Mouse (Mus musculus) liver, postnatal 0 days (tissue): Measurements from ENCODE around the gene Commd1. TPM values are rescaled to one million over a fixed set of nuclear protein-coding genes. Genes with fewer than 3 reads are reported as not detected.

Experiments
- ATAC-seq: fragments of 200-750 bp; cut with Nextera tagmentation; 2 replicates; pipeline ENCODE4 v1.8.0; 2017; ENCODE audit warnings: mild to moderate bottlenecking, moderate library complexity
- DNase-seq: peaks from one replicate; pipeline ENCODE4 v3.0.0-alpha.2; 2016
- H3K27ac ChIP-seq: fragments of 300-500 bp; sonication (generic); 2 replicates; pipeline ENCODE4 v1.5.1; 2014; ENCODE audit warnings: antibody characterized with exemption, moderate library complexity, mild to moderate bottlenecking, low read depth
- H3K27me3 ChIP-seq: fragments of 300-500 bp; sonication (generic); 2 replicates; pipeline ENCODE4 v1.6.1; 2014; ENCODE audit warnings: low read length, control low read depth, mixed read lengths; ENCODE audit not compliant: insufficient read depth
- H3K36me3 ChIP-seq: fragments of 300-500 bp; sonication (generic); replicated peaks from 2 replicates; pipeline ENCODE4 v1.6.1; 2014; ENCODE audit warnings: mild to moderate bottlenecking, control low read depth, low read length, moderate library complexity, mixed read lengths; ENCODE audit not compliant: insufficient read depth
- H3K4me1 ChIP-seq: fragments of 300-500 bp; sonication (generic); 2 replicates; pipeline ENCODE4 v1.6.1; 2014; ENCODE audit warnings: antibody characterized with exemption, mild to moderate bottlenecking, control low read depth; ENCODE audit not compliant: insufficient read depth
- H3K4me2 ChIP-seq: fragments of 300-500 bp; sonication (generic); 2 replicates; pipeline ENCODE4 v1.6.1; 2014; ENCODE audit warnings: low read depth, mild to moderate bottlenecking, low read length, moderate library complexity, mixed read lengths
- H3K4me3 ChIP-seq: fragments of 300-500 bp; sonication (generic); 2 replicates; pipeline ENCODE4 v1.5.1; 2014; ENCODE audit warnings: low read depth, low read length
- H3K9ac ChIP-seq: fragments of 300-500 bp; sonication (generic); replicated peaks from 2 replicates; pipeline ENCODE4 v1.6.1; 2014; ENCODE audit warnings: mild to moderate bottlenecking, moderate library complexity
- H3K9me3 ChIP-seq: fragments of 300-500 bp; sonication (generic); 2 replicates; pipeline ENCODE4 v1.6.1; 2016; ENCODE audit warnings: mild to moderate bottlenecking, control low read depth, low read length, mixed read lengths
- CTCF ChIP-seq: sonication (generic); IDR thresholded peaks from 2 replicates; pipeline ENCODE4 v1.5.1; 2016; ENCODE audit warnings: antibody characterized with exemption, low read depth
- EP300 ChIP-seq: IDR thresholded peaks from 2 replicates; pipeline ENCODE4 v1.6.1; 2016; ENCODE audit warnings: antibody characterized with exemption, low read depth, mild to moderate bottlenecking
- WGBS: fragments of 180-500 bp; shearing (Covaris S2); extraction: QIAGEN DNeasy Blood & Tissue Kit; methylation state at CpG from one replicate; pipeline ENCODE4 v1.1.7; 2014; ENCODE audit not compliant: insufficient replicate concordance; 5-methylcytosine and 5-hydroxymethylcytosine counted together
- polyA plus RNA-seq: library from polyadenylated mRNA; unstranded; fragments of >200 nt; fragmentation: Nextera tagmentation; extraction: Ambion mirVana; gene quantifications from 2 replicates; pipeline ENCODE4 v1.2.1, GENCODE M21; 2015

Gene Commd1
- polyA plus RNA-seq: 157 and 160 TPM in 2 replicates

DNA sequence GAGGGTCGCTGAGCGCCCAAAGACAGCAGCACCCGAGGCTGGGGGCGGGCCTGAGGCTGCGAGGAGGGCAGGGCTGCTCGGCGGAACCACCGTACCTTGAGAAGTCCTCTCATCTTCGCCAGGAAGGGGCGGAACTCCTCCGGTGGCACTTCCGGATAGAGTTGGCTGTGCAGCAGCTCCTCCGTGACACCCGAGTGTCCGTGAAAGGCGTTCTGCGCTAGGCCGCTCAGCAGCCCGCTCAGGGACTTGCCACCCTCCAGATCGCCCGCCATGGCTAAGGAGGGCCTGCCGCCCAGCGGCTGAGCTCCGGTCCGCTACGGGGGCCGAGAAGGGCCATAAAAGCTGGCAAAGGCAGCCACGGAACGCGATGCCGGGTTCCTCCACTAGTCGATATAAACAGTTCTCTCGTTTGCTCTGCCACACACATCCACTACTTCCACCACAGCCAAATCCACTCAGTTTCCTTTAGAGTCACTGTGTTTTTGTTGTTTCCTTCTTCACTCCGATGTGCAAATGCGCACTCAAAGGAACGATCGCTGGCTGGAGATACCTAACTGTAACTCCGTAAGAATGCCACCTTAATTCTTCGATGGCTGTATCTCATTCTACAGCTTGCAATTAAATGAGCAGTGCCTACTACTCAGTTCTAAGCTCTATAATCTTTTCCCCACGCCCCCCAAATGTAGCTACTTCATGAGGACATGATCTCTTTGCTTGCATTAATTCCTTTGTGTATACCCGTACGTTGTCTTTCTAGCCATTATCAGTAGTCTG is at the start of gene Commd1, which contains the start of gene Gm28048:
Gene Commd1, minus strand, starts transcription at position 399 of the 774 bp plus-strand sequence.
Gene Gm28048, minus strand, starts transcription at position 107 of the 774 bp plus-strand sequence.
- H3K9me3 ChIP-seq: no peaks in the 10 kb centered on the region
- peak within 1 kb of the TSS; percentile 76 for H3K9ac ChIP-seq
- ATAC-seq (peak; percentile 92), DNase-seq (peak; percentile 96)
- 2% methylated on average over 42 of the region's 42 CpGs for WGBS
- H3K4me3 ChIP-seq: peak within 1 kb of the TSS; percentile 73
- H3K27me3 ChIP-seq: no peaks in the 10 kb centered on the region
- TF ChIP-seq EP300 (no peak), CTCF (peak; percentile 70)
- H3K27ac ChIP-seq: peak within 1 kb of the TSS; percentile 97
- H3K4me2 ChIP-seq: peak within 1 kb of the TSS; percentile 78
- peaks cover 11% of the 10 kb centered on the region for H3K36me3 ChIP-seq
- H3K4me1 ChIP-seq: peaks cover 8% of the 10 kb centered on the region

DNA sequence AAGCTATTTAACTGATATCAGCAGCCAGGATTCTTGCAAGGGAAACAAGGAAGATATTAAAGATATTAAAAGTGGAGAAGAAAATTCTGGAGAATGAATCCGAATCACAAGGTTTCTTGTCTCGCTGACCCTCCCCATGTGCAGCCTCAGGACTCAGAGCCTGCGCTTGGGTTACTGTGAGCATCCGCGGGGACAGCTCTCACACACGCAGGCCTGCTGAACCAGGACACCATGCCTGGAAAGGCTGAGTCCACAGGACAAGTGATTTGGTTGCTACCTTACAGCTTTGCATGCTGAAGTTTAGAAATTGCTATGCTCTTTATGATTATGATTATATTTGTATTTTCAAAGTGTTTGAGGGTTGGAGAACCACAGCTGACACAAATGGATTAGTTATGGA is 47.2 kb upstream of the Commd1 start:
- DNase-seq (no peak), ATAC-seq (no peak)
- 81% methylated on average over 6 of the region's 6 CpGs for WGBS
- TF ChIP-seq EP300 (no peak), CTCF (no peak)
- H3K27ac ChIP-seq: no peak overlapping the region
- H3K9ac ChIP-seq: no peak overlapping the region
- H3K4me2 ChIP-seq: no peak overlapping the region
- no peak overlapping the region for H3K4me3 ChIP-seq
- no peaks in the 10 kb centered on the region for H3K36me3 ChIP-seq
- H3K4me1 ChIP-seq: no peaks in the 10 kb centered on the region
- H3K9me3 ChIP-seq: no peaks in the 10 kb centered on the region
- no peaks in the 10 kb centered on the region for H3K27me3 ChIP-seq

DNA sequence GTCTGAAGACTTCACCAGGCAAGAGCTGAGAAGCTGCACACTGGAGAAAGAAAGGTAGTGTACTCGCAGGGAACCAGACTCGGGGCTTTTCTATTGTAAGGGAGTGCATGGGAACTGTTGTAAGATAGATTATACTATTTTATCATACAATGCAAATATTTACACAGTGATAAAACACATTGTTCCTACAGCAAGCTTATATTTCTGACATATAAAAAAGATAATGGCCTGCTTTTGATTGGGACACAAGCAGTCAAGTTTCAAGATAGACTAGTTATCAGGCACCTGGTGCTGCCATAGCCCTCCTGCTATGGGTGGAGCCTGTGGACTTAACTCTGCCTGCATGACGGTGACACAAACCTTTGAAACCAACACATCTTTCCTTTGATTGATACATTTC is 46.8 kb upstream of the Commd1 start:
- Histone ChIP-seq H3K27me3 (no peaks in the 10 kb centered on the region), H3K4me1 (no peaks in the 10 kb centered on the region), H3K9ac (no peak overlapping the region), H3K27ac (no peak overlapping the region), H3K4me2 (no peak overlapping the region), H3K9me3 (no peaks in the 10 kb centered on the region), H3K36me3 (no peaks in the 10 kb centered on the region), H3K4me3 (no peak overlapping the region)
- TF ChIP-seq CTCF (no peak), EP300 (no peak)
- WGBS: 44% methylated on average over 3 of the region's 3 CpGs
- ATAC-seq: no peak
- DNase-seq: no peak

DNA sequence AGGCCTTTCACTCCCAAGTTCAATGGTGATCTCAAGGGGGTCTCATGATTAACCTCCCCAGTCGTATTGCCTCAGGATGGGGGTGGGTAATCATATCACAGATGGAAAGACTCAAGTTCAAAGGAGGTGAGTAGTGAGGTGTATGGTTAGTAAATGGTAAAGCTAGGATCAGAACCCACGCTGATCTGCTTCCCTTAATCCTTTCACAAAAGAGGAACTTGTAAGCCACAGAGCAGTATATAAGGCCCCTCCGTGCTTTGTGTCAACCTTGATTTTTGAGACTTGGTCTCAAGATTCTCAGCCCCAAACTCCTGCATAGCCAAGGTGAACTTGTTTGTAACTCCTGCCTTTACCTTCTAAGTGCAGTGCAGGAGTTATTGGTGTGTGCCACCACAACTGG is 42.0 kb upstream of the Commd1 start:
- no peak for ATAC-seq
- no peaks in the 10 kb centered on the region for H3K4me1 ChIP-seq
- no peak overlapping the region for H3K4me2 ChIP-seq
- no peaks in the 10 kb centered on the region for H3K36me3 ChIP-seq
- no peaks in the 10 kb centered on the region for H3K27me3 ChIP-seq
- H3K27ac ChIP-seq: no peak overlapping the region
- TF ChIP-seq EP300 (no peak), CTCF (no peak)
- no peak overlapping the region for H3K9ac ChIP-seq
- H3K4me3 ChIP-seq: no peak overlapping the region
- no peaks in the 10 kb centered on the region for H3K9me3 ChIP-seq
- no peak for DNase-seq
- WGBS: 46% methylated on average over 3 of the region's 3 CpGs

DNA sequence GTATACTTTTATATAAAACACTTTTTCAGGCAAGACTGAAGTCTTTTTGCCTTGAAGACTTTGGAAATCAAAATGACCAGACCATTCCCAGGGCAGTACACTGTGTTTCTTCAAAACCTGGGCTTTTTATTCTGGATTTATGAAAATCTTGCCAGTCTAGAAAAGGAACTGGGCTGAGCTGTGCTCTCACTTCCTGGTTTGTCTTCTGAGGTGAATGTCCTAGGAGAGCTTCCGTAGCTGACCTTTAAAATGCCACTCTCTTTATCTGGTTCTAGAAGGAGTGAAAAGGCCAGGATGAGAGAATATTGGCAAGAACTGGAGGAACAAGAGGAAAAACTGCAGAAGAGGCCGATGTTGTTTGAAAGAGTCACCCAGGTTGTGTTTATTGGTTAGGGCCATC is 41.0 kb upstream of the Commd1 start:
- DNase-seq: no peak
- H3K4me2 ChIP-seq: no peak overlapping the region
- no peak overlapping the region for H3K4me3 ChIP-seq
- H3K4me1 ChIP-seq: no peaks in the 10 kb centered on the region
- no peak overlapping the region for H3K9ac ChIP-seq
- TF ChIP-seq CTCF (no peak), EP300 (no peak)
- ATAC-seq: no peak
- no peaks in the 10 kb centered on the region for H3K36me3 ChIP-seq
- no peaks in the 10 kb centered on the region for H3K9me3 ChIP-seq
- H3K27me3 ChIP-seq: no peaks in the 10 kb centered on the region
- H3K27ac ChIP-seq: no peak overlapping the region
- WGBS: 76% methylated on average over 2 of the region's 2 CpGs

DNA sequence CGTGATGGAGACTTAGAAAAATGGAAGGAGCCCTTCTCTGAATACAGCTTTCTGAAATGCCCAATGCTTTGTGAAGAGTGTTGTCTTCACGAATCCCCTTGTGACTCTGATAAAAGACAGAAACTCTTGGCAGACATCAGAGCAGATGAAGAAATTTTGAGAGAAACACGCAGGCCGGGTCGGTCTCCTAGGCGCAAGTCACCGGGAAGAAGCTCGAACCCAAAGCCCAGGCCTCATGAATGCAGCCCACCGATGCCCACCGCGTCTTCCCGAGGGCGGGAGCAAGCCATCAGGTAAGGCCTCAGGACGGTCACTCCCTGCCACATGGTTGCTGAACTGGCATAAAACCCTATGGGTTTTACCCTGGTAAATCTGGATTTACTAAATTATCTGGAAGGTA is 38.7 kb upstream of the Commd1 start:
- ATAC-seq (no peak), DNase-seq (no peak)
- H3K27ac ChIP-seq: no peak overlapping the region
- H3K4me1 ChIP-seq: no peaks in the 10 kb centered on the region
- WGBS: 87% methylated on average over 14 of the region's 14 CpGs
- no peaks in the 10 kb centered on the region for H3K36me3 ChIP-seq
- no peak overlapping the region for H3K4me2 ChIP-seq
- H3K9ac ChIP-seq: no peak overlapping the region
- TF ChIP-seq CTCF (no peak), EP300 (no peak)
- H3K27me3 ChIP-seq: no peaks in the 10 kb centered on the region
- H3K4me3 ChIP-seq: no peak overlapping the region
- H3K9me3 ChIP-seq: no peaks in the 10 kb centered on the region
